Mouse (Mus musculus) heart, embryonic 14.5 days (tissue): ENCODE measurements around the gene Hhat. TPM values are rescaled to one million over a fixed set of nuclear protein-coding genes. Genes with fewer than 3 reads are reported as not detected.
A peak's percentile ranks its signal among the peaks of the same experiment; 100 is the strongest.

Experiments used
- ATAC-seq: fragments of 200-750 bp; cut with Nextera tagmentation; 2 replicates; pipeline ENCODE4 v1.8.0; 2017; ENCODE audit warnings: low read depth, moderate TSS enrichment; ENCODE audit not compliant: insufficient number of reproducible peaks, insufficient read depth, low FRiP score
- H3K27ac ChIP-seq, 2 experiments: fragments of 200-500 bp in 1 of 2; fragments of 300-500 bp in 1 of 2; sonication (generic) in 1 of 2; replicated peaks in 1 of 2; 2 replicates each; pipeline ENCODE4 v1.5.1; 2012 to 2014; ENCODE audit warnings: low read depth in 2 of 2, low read length in 2 of 2, control low read depth in 1 of 2, mild to moderate bottlenecking in 1 of 2, mixed read lengths in 1 of 2; ENCODE audit not compliant: control insufficient read depth in 1 of 2, insufficient read depth in 1 of 2
- H3K27me3 ChIP-seq: fragments of 300-500 bp; sonication (generic); 2 replicates; pipeline ENCODE4 v1.6.1; 2014; ENCODE audit warnings: mild to moderate bottlenecking, low read length, control low read depth; ENCODE audit not compliant: control insufficient read depth, insufficient read depth
- H3K36me3 ChIP-seq: fragments of 300-500 bp; sonication (generic); 2 replicates; pipeline ENCODE4 v1.6.1; 2014; ENCODE audit warnings: mild to moderate bottlenecking, control low read depth, low read length, mixed read lengths; ENCODE audit not compliant: control insufficient read depth, insufficient read depth
- H3K4me1 ChIP-seq, 2 experiments: fragments of 200-500 bp in 1 of 2; fragments of 300-500 bp in 1 of 2; sonication (generic) in 1 of 2; 2 replicates each; pipeline ENCODE4 v1.6.1; 2012 to 2014; ENCODE audit warnings: low read length in 2 of 2, control low read depth in 1 of 2, mixed read lengths in 1 of 2; ENCODE audit not compliant: control insufficient read depth in 2 of 2, insufficient read depth in 2 of 2
- H3K4me2 ChIP-seq: fragments of 300-500 bp; sonication (generic); 2 replicates; pipeline ENCODE4 v1.6.1; 2014; ENCODE audit warnings: mild to moderate bottlenecking, low read length
- H3K4me3 ChIP-seq, 2 experiments: fragments of 200-500 bp in 1 of 2; fragments of 300-500 bp in 1 of 2; sonication (generic) in 1 of 2; 2 replicates each; pipeline ENCODE4 v1.5.1; 2012 to 2014; ENCODE audit warnings: low read length in 2 of 2, mild to moderate bottlenecking in 2 of 2, control low read depth in 1 of 2, low read depth in 1 of 2, moderate library complexity in 1 of 2; ENCODE audit not compliant: control insufficient read depth in 1 of 2, insufficient read depth in 1 of 2
- H3K9ac ChIP-seq: fragments of 300-500 bp; sonication (generic); 2 replicates; pipeline ENCODE4 v1.6.1; 2014; ENCODE audit warnings: mild to moderate bottlenecking, low read length
- H3K9me3 ChIP-seq: fragments of 300-500 bp; sonication (generic); 2 replicates; pipeline ENCODE4 v1.6.1; 2016; ENCODE audit warnings: low read length, control low read depth; ENCODE audit not compliant: control insufficient read depth
- WGBS: fragments of 180-500 bp; shearing (Covaris S2); extraction: QIAGEN DNeasy Blood & Tissue Kit; methylation state at CpG from one replicate; pipeline ENCODE4 v1.1.7; 2014; 5-methylcytosine and 5-hydroxymethylcytosine counted together
- polyA plus RNA-seq: library from polyadenylated mRNA; unstranded; fragments of >200 nt; fragmentation: Nextera tagmentation; extraction: Ambion mirVana; gene quantifications from 2 replicates; pipeline ENCODE4 v1.2.1, GENCODE M21; 2014

The Hhat gene
- polyA plus RNA-seq, 1 experiment from 2014 or later, result 6.8 TPM

- Histone ChIP-seq H3K4me2 (no peak overlapping the region), H3K4me3 (no peak overlapping the region), H3K9ac (no peak overlapping the region), H3K4me1 (peaks cover 0 to 2% of the 10 kb centered on the region in 2 experiments; a peak in 1 of 4 replicates), H3K9me3 (no peaks in the 10 kb centered on the region), H3K27me3 (no peaks in the 10 kb centered on the region), H3K36me3 (no peaks in the 10 kb centered on the region), H3K27ac (no peak overlapping the region)
- 69% methylated on average over 13 of the region's 13 CpGs for WGBS
- ATAC-seq, result no peak
Measured at GRCm38 (mm10) chr1:192489908-192490825, 280.9 kb downstream of the Hhat start.

DNA sequence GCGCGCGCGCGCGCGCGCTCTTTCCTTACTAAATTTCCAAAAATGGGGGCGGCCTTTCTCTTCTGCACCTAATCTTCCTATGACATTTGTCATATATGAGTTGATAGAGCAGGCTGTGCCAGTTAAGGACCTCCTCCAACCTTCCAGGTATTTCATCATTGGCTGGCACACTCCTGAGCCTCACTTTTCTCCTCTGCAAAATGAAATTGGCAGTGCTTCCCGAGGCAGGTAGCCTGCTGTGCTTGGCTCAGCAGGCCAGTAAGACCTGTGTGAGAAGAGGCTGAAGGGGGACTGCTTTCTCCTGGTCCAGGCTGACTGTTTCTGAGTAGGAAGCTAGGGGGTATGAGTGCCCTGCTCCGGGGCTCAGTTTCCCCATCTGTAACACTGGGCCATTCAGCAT, 283.5 kb downstream of the Hhat start:
- H3K4me1 ChIP-seq, result peaks cover 0 to 2% of the 10 kb centered on the region in 2 experiments; a peak in 1 of 4 replicates
- H3K9me3 ChIP-seq, result no peaks in the 10 kb centered on the region
- no peaks in the 10 kb centered on the region for H3K36me3 ChIP-seq
- WGBS, result 92% methylated on average over 11 of the region's 11 CpGs
- H3K9ac ChIP-seq, result no peak overlapping the region
- no peak overlapping the region for H3K27ac ChIP-seq
- H3K4me2 ChIP-seq, result no peak overlapping the region
- ATAC-seq, result no peak
- H3K27me3 ChIP-seq, result no peaks in the 10 kb centered on the region
- H3K4me3 ChIP-seq, result no peak overlapping the region

DNA sequence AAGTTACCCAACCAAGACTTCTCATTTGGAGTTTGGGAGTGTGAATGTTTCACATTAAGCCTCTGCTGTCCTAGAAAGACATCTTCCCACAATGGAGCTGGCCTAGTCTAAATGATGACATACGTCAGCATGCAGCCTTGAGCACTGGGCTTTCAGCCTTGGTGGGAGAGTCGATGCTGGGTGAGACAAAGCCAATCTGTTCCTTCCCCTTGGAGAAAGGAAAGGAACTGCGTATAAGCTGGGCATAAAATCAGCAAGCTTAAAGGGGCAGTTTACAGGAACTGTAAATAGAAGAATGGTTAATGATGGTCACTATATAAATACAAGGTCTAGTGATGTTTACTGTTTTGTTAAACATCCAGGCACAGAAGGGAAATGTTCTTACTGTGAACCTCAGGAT, 286.0 kb downstream of the Hhat start:
- Histone ChIP-seq H3K4me1 (peaks cover 0 to 2% of the 10 kb centered on the region in 2 experiments; a peak in 1 of 4 replicates), H3K9me3 (no peaks in the 10 kb centered on the region), H3K27me3 (no peaks in the 10 kb centered on the region), H3K9ac (no peak overlapping the region), H3K4me2 (no peak overlapping the region), H3K36me3 (no peaks in the 10 kb centered on the region), H3K27ac (no peak overlapping the region), H3K4me3 (no peak overlapping the region)
- ATAC-seq, result no peak
- WGBS, result 67% methylated on average over 3 of the region's 3 CpGs

DNA sequence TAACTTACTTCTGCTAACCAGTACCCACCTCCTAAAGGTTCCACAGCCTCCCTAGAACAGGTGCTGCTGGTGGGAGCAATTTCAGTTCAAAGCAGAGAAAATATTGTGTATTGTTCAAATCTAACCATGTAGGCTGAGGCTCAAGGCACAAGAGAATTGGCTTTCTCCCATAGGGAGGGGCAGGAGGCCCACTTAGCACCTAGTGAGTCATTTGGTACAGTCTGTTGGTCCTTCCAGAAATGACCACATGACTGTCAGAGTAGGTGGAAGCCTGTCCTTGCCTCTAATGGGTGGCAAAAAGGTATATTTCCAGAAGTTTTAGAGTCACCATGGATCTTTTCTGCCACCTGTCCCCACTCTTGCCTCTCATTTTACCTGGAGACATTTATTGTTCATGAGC, 289.6 kb downstream of the Hhat start:
- peaks cover 3 to 4% of the 10 kb centered on the region in 2 experiments; a peak in 2 of 4 replicates for H3K4me1 ChIP-seq
- H3K4me3 ChIP-seq, result no peak overlapping the region
- no peaks in the 10 kb centered on the region for H3K27me3 ChIP-seq
- no peaks in the 10 kb centered on the region for H3K36me3 ChIP-seq
- ATAC-seq, result no peak
- no peaks in the 10 kb centered on the region for H3K9me3 ChIP-seq
- H3K4me2 ChIP-seq, result no peak overlapping the region
- H3K9ac ChIP-seq, result no peak overlapping the region
- H3K27ac ChIP-seq, result no peak overlapping the region

- H3K4me1 ChIP-seq, result peaks cover 2 to 3% of the 10 kb centered on the region in 2 experiments; a peak in 2 of 4 replicates
- no peaks in the 10 kb centered on the region for H3K9me3 ChIP-seq
- no peak overlapping the region for H3K27ac ChIP-seq
- H3K4me2 ChIP-seq, result no peak overlapping the region
- H3K4me3 ChIP-seq, result no peak overlapping the region
- ATAC-seq, result no peak
- H3K36me3 ChIP-seq, result no peaks in the 10 kb centered on the region
- H3K27me3 ChIP-seq, result no peaks in the 10 kb centered on the region
- WGBS, result 76% methylated on average over 8 of the region's 8 CpGs
- no peak overlapping the region for H3K9ac ChIP-seq
Measured at GRCm38 (mm10) chr1:192480072-192480784, 290.8 kb downstream of the Hhat start.

GRCm38 (mm10) chr1:192478176-192478575, 292.8 kb downstream of the Hhat start:
- H3K27ac ChIP-seq, result peak overlapping the region; percentile 42 to 48; a peak in 1 of 4 replicates
- WGBS, result 46% methylated on average over 5 of the region's 5 CpGs
- no peak overlapping the region for H3K4me2 ChIP-seq
- H3K36me3 ChIP-seq, result no peaks in the 10 kb centered on the region
- no peaks in the 10 kb centered on the region for H3K27me3 ChIP-seq
- no peak for ATAC-seq
- no peak overlapping the region for H3K9ac ChIP-seq
- H3K9me3 ChIP-seq, result no peaks in the 10 kb centered on the region
- H3K4me3 ChIP-seq, result no peak overlapping the region
- H3K4me1 ChIP-seq, result peaks cover 2 to 3% of the 10 kb centered on the region in 2 experiments; a peak in 2 of 4 replicates

DNA sequence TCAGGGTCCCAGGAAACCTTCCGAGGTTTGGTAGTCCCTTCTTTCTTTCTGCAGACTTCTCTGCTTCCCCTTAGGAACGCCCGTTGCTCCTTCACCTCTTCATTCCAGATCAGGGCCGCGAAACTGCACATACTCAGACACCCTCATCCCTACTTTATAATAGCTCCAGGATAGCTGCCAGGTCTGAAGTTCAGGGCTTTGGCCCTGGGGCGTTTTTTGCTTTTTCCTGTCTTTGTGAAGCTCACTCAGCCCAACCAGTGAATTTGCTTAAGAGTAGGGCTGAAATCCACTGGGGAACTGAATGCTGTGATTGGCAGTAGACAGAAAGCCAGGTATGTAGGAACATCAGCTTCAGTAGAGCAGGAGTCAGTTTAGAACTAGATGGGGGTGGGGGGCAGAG, 293.5 kb downstream of the Hhat start:
- Histone ChIP-seq H3K9me3 (no peaks in the 10 kb centered on the region), H3K27ac (peak overlapping the region; percentile 42 to 48), H3K9ac (no peak overlapping the region), H3K4me3 (no peak overlapping the region), H3K4me2 (no peak overlapping the region), H3K27me3 (no peaks in the 10 kb centered on the region), H3K36me3 (no peaks in the 10 kb centered on the region), H3K4me1 (peaks cover 2 to 3% of the 10 kb centered on the region in 2 experiments; a peak in 2 of 4 replicates)
- ATAC-seq, result no peak
- whole genome bisulfite sequencing, result 57% methylated on average over 6 of the region's 6 CpGs
